Mouse (Mus musculus) embryo, embryonic 10 days (tissue): ENCODE data around the gene Pxmp4.

Experiments used
- DNase-seq: peaks from one replicate; pipeline ENCODE4 v3.0.0-alpha.2; 2015; ENCODE audit warnings: low spot score

Pxmp4 gene

GRCm38 (mm10) chr2:154572996-154573395, 30.5 kb downstream of the Pxmp4 start:
- no peak for DNase-seq

GRCm38 (mm10) chr2:154571976-154572375, 31.5 kb downstream of the Pxmp4 start:
- no peak for DNase-seq

GRCm38 (mm10) chr2:154571266-154571665, 32.2 kb downstream of the Pxmp4 start:
- no peak for DNase-seq

- DNase-seq, result no peak
Measured at GRCm38 (mm10) chr2:154570666-154571065, 32.8 kb downstream of the Pxmp4 start.

GRCm38 (mm10) chr2:154569836-154570286, 33.6 kb downstream of the Pxmp4 start, which contains the start of gene E2f1:
Gene E2f1, minus strand, starts transcription at chr2:154569892.
- peak; percentile 98 for DNase-seq

GRCm38 (mm10) chr2:154569071-154569748, 34.3 kb downstream of the Pxmp4 start:
- peak; percentile 56 for DNase-seq

GRCm38 (mm10) chr2:154568329-154569070, 35.0 kb downstream of the Pxmp4 start:
- peak; percentile 51 for DNase-seq

- no peak for DNase-seq
Measured at GRCm38 (mm10) chr2:154567766-154568165, 35.7 kb downstream of the Pxmp4 start.

GRCm38 (mm10) chr2:154566641-154567040, 36.9 kb downstream of the Pxmp4 start:
- DNase-seq, result no peak

- DNase-seq, result no peak
Measured at GRCm38 (mm10) chr2:154565562-154565961, 37.9 kb downstream of the Pxmp4 start.

GRCm38 (mm10) chr2:154563612-154564170, 39.8 kb downstream of the Pxmp4 start:
- no peak for DNase-seq

GRCm38 (mm10) chr2:154558264-154559039, 45.1 kb downstream of the Pxmp4 start, which contains the start of gene Necab3:
Gene Necab3, minus strand, starts transcription at chr2:154558890.
- DNase-seq, result peak; percentile 60

GRCm38 (mm10) chr2:154557184-154557832, 46.2 kb downstream of the Pxmp4 start:
- DNase-seq, result no peak

- DNase-seq, result no peak
Measured at GRCm38 (mm10) chr2:154555235-154555634, 48.3 kb downstream of the Pxmp4 start.

- peak; percentile 82 for DNase-seq
Measured at GRCm38 (mm10) chr2:154552424-154552907, 51.0 kb downstream of the Pxmp4 start.

GRCm38 (mm10) chr2:154551927-154552326, 51.6 kb downstream of the Pxmp4 start:
- DNase-seq, result peak; percentile 68

GRCm38 (mm10) chr2:154551476-154551875, 52.0 kb downstream of the Pxmp4 start, which contains the start of gene Actl10:
Gene Actl10, plus strand, starts transcription at chr2:154551776.
- no peak for DNase-seq

- DNase-seq, result no peak
Measured at GRCm38 (mm10) chr2:154550937-154551336, 52.6 kb downstream of the Pxmp4 start.

GRCm38 (mm10) chr2:154549886-154550189, 53.7 kb downstream of the Pxmp4 start:
- DNase-seq, result no peak

GRCm38 (mm10) chr2:154549127-154549885, 54.2 kb downstream of the Pxmp4 start:
- peak; percentile 86 for DNase-seq

GRCm38 (mm10) chr2:154548688-154549087, 54.8 kb downstream of the Pxmp4 start:
- DNase-seq, result peak; percentile 40
